Mouse (Mus musculus): ENCODE results near the gene Man1c1.

Gene Man1c1

DNA sequence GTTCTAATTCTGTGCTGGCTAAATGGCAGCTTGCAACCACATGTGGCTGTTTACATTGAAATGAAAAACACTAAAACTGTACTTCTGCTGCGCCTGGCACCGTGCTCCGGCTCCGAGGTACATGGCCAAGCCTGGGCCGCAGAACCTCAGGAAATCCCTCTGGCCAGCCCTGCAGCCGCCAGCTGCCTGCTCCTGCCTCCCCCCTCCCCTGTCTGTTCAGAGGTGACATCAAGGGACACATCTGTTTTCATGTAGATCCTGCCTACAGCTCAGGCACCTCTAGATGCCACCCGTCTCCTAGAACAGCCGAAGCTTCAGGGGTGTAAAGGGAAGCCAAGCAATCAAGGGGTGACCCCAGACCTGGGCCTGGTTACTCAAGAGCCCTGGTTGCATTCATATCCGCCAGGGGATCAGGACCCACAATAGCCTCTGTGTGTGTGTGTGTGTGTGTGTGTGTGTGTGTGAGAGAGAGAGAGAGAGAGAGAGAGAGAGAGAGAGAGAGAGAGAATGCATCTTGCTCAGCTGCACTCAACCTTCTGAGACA, 145.4 kb downstream of the Man1c1 start:
- TF ChIP-seq GATA4 (IDR thresholded peaks at IDR 0.05; ENCODE audit: insufficient replicate concordance, low read length): no peak

DNA sequence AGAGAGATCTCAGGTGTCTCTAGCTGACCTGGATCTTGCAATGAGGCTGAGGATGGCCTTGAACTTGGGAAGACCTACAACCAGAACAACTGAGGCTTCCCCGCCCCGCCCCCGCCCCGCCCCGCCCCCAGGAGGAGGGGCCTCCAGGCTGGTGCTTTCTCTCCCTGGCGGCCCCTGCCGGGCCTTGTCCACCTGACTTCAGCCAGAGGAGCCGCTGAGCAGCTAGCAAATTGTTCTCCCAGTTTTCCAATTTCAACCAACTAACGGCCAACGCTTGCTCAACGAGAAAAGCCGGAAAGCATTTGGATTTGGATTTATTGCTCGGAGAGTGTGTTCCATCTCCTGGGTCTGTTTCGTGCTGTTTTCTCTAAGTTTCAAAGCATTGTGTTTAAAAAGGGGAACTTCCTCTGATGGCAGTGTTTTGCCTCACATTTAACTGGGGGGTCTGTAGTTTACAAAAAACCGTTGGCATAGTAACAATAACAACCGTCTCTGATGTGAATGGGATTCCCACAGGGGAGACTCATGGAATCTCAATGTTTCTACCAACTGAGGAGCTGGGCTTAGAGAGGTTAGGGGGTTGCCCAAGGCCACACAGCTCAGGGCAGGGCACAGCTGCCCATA, 146.4 kb downstream of the Man1c1 start:
- no peak for TF ChIP-seq GATA4 (IDR thresholded peaks at IDR 0.05; ENCODE audit: insufficient replicate concordance, low read length)

DNA sequence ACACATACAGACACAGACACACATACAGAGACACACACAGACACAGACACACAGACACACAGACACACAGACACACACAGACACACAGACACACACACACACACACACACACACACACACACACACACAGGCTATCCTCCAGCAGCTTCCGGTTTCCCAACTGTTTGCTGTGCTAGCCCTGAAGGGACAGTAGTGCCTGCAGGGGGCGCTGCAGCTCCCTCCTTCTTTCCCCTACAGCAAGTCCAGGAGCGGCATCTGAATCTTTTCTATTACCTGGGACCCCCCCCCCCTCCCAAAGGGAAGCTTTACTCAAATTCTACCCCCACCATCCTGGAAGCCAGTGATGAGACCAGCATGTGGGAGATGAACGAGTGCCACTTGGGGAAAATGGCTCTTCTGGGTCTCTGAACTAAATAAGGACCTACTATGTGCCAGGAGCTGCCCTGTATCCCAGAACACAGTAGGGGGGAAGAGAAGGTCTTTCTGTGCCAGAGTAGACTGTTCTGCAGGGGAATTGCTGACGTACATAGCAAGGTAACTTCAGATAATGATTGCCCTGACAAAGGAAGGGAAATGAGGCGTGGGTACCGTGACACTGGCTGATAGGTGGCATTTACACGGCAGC, 148.0 kb downstream of the Man1c1 start:
- no peak for TF ChIP-seq GATA4 (IDR thresholded peaks at IDR 0.05; ENCODE audit: insufficient replicate concordance, low read length)

DNA sequence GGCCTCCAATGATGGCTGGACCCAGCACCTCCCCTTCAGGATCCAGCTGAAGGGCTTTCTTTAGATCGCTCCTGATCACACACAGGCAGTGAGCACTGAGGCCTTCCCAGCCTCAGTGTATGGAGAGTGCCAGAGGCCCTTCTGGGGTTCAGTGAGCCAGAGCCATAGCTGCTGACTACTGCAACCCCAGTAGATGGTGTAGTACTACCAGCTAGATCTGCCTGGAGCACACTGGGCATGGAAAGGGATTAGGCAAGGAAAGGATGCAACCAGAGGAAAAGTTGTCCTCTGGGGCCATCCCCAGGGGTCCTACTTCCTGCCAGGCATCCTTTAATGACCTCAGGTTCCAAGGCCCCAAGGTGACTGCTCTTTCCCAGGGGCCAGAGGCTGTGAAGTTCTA, 150.5 kb downstream of the Man1c1 start:
- no peak for TF ChIP-seq GATA4 (IDR thresholded peaks at IDR 0.05; ENCODE audit: insufficient replicate concordance, low read length)

DNA sequence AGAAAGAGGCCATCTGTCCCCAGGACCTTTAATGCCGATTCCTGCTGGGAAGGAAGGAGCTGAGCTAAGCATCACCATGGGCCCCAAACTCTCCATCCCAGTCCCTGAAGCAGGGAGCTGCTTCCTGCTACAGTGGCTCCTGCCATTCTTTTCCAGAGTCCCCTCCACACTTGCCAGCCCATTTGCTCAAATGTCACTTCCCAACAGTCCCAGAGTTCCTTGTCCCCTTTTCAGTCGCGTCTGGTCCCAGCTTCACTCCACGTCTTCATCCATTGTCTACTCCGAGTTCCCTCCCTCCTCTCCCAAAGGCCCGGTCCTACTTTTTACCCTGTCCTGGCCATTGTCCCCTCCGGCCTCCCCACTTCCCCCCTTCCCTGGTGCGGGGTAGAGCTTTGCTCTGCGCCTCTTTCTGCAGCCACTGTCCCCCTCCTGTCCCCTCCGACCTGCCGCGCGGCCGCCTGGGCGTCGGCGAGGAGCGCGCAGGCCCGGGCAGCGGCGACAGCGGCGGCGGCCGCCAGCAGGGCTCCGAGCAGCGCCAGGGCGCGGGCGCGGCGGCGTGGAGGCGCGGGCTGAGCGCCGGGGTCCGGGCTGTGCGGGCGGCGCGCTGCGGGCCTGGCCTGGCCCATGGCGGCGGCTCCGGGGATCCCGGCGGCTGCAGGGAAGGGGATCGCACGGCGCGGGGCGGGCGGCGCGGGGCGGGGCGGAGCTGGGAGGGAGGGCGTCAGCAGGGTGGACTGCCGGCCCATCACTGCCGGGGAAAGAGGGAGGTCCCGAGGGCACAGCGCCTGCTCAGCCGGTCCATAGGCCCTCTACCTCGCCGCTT, 152.4 kb downstream of the Man1c1 start, which contains the start of gene Selenon:
TSS of gene Selenon (minus strand) at position 673 of the 823 bp plus-strand sequence.
- no peak for TF ChIP-seq GATA4 (IDR thresholded peaks at IDR 0.05; ENCODE audit: insufficient replicate concordance, low read length)

DNA sequence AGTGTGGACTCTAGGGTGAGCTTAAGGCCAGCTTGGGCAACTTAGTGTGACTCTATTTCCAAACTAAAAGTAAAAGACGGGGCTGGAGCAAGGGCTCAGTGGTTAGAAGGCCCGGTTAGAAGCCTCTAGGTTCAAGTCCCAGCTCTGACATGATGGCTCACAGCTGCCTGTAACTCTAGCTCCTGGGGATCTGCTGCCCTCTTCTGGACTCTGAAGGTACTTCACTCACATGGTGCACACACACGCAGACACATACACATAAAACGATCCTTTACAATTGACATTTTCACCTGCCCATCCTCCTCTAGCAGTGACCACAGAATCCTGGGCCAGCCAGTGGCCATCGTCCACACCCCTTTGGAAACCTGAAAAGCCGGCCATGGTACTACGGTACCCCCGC, 154.2 kb downstream of the Man1c1 start:
- no peak for TF ChIP-seq GATA4 (IDR thresholded peaks at IDR 0.05; ENCODE audit: insufficient replicate concordance, low read length)

DNA sequence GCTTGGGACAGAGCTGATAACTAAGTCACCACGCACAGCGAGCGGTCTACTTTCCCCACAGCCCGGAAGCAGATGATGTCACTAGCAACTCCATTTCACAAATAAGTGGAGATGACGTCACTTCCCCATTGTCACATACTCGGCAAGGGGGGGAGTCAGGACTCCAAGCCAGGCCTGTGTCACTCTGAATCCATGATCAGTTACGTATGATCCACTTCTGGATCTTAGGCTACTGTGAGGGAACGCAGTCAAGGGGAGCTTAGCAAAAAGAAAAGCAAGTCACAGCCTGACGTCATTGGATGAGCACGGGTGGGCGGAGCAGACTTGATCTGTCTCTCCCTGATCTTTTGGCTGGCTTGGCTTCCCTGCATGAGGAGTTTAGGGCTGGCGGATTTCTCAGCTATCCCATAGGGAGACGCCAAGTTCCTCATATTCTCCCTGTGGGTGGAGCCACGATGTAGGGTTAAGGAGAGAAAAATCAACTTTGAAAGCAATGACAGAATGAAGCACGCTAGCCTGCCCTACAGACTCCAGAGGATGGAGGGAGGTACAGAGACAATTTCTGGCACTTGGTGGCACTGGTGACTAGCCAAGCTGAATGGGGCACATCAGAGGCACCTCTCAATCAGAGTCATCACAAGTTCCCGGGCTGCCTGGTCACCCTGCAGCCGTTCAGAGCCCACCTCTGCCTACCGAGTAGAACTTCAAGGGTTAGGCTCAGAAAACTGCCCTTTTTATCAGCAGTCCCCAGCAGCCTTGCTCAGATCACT, 155.7 kb downstream of the Man1c1 start:
- no peak for TF ChIP-seq GATA4 (IDR thresholded peaks at IDR 0.05; ENCODE audit: insufficient replicate concordance, low read length)

DNA sequence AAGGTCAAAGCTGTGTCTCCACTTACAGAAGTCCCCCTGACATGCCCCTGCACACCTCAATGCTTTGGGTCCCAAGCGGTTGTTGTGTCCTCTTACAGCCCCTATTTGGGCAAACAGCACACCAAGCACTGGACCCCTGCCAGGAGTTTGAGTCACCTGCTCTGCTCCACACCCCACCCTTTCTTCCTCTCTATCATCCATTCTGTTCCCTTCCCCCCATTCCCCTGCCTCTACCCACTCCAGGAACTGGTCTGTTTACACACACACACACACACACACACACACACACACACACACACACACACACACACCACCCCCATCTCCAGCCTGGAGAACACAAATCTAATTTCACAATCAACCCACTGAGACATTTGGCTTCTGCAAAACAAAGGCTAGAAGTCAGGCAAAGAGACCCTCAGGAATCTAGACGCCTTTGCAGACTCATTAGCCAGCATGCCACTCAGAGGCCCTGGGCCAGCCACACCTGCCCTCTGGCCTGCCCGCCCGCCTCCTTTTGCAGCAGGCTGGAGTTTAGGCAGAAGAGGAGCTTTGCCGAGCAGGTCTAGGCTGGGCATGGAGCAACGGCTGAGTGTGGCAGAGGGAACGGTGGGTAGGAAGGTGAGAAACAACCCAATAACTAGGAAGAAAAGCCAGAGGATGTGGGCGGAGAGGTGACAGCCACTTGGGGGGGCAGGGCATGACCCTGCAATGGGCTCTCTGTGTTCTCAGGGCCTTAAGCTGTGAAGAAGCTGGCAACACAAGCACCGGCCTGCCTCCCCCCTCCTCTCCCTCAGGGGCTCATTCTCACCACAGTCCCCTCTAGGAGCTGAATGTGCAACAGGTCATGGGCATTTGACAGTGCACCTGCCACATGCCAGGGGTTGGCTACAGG, 157.0 kb downstream of the Man1c1 start:
- TF ChIP-seq GATA4 (IDR thresholded peaks at IDR 0.05; ENCODE audit: insufficient replicate concordance, low read length): no peak

DNA sequence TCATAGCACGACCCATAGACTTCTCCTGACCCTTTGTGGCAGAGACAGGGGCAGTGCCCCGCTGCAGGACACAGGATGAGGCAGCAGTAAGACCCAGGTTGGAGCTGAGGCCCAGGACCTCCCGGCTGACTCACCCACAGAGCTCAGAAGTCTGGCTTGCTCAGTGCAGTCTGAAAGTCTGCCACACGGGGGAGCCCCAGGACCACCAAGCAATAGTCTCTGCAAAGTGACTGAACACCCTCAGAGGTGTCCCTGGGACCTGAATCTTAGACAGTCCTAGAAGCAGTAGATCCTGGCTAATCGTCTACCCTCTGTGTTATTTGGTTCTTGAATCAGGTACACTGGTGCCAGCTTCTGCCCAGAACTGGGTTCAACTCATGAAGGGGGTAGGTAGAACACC, 160.8 kb downstream of the Man1c1 start:
- no peak for TF ChIP-seq GATA4 (IDR thresholded peaks at IDR 0.05; ENCODE audit: insufficient replicate concordance, low read length)

DNA sequence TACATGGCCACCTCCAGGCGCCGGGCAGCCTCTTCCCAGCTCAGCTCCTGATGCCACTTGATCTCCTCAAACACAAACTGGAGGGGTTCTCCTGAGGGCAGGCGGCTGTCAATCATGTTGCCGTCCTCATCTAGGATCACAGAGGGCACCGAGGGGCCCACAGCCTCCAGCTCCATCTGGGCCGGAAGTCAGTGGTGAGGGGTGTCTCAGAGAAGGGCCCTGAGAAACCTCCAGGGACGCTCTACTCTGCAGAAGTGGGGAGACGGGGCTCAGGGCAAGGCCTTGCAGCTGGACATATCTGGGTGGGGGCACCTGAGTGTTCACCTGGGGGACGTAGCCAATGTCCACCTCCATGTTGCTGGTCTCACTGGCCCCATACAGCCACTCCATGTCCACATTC, 161.4 kb downstream of the Man1c1 start:
- TF ChIP-seq GATA4 (IDR thresholded peaks at IDR 0.05; ENCODE audit: insufficient replicate concordance, low read length): no peak

DNA sequence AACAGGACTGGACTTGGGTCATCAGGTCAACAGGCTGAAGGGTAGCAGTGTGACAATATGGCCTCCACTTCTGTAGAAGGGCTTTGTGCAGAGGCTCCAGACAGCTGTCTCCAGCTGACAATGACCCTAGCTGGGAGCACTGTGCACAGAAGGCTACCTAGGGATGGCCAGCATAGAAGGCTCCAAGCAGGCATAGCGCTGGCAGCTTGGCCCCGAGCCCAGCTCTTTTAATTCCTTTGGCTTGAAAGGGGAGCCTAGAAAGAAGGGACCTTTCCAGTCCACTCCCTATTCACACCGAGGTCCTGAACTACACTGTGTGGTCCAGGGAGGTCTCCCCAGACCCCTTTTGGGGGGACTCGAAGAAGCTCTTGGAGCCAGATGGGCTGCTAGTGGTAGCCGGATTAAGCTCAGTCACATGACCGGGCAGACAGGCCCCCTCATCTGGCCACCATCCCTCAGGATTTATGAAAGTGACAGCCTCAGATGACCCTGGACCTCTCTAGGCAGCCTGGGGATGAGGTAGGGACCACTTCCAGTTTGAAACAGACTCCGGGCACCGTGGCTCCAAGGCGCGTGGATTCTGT, 165.0 kb downstream of the Man1c1 start:
- no peak for TF ChIP-seq GATA4 (IDR thresholded peaks at IDR 0.05; ENCODE audit: insufficient replicate concordance, low read length)

DNA sequence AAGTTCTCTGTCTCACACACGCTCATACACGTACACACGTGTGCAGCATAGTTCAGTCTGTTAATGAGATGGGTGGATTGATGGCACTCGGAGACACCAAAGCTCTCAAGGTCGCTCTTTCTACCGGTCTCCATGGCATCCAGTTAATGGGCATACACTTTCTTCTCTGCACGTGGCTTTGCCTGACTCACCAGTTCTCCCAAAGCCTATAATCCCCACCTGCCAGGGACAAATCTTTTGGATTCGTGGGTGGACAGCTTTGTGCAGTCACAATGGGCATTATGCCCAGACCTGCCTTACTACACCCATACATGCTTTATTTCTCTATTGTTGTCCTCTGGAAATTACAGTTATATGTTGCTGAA, 168.3 kb downstream of the Man1c1 start:
- no peak for TF ChIP-seq GATA4 (IDR thresholded peaks at IDR 0.05; ENCODE audit: insufficient replicate concordance, low read length)

DNA sequence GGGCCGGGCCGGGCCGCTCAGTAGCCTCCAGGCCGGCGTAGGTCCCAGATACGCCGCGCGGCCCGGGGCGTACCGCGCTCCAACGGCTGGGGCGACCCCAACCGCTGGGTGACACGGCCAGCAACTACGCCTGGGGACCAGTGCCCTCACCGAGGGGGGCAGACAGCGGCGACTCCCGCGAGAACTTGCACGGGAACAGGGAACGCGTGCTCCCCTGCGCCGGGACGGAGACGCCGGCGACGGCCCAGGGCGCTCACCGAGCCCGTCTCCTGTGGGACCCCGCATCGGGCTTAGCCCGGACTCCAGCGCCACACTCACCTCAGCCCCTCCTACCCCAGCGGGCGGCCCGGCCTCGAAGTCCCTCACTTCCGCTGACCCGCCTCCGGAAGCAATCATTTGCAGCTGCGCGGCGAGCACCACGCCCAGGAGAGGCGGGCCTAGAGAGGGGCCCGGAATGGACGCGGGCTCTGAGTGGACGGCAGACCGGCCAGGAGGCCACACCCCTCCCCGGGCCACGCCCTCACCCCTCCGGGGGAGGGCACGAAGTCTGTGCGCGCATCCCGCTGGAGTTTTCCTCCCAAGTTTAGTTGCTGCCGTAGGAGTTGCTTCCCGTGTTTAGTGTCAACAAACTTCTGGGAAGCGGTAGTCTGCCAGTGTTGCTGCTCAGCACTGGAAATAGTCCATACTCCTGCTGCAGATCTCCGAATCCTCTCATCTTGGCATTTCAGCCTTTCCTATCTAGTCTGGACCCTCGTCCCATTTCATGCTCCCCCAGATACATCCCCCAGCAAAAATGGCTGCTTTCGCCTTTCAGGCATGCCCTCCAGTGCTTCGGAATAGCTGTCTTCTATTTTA, 168.9 kb downstream of the Man1c1 start, which contains the start of gene Mtfr1l:
TSS of gene Mtfr1l (minus strand) at position 456 of the 855 bp plus-strand sequence.
- TF ChIP-seq GATA4 (IDR thresholded peaks at IDR 0.05; ENCODE audit: insufficient replicate concordance, low read length): peak; percentile 24; the same call in 1 of the 2 replicates

Data from liver, adult (tissue).